Mouse (Mus musculus) granulocyte monocyte progenitor cell, adult 5-6 weeks (primary cell): ENCODE measurements around the gene Specc1. TPM values are rescaled to one million over a fixed set of nuclear protein-coding genes. Genes with fewer than 3 reads are reported as not detected.

Experiments
- ATAC-seq: replicated peaks from 2 replicates; pipeline ENCODE4 v1.8.0; 2016; ENCODE audit warnings: mild to moderate bottlenecking, moderate TSS enrichment, inconsistent platforms; ENCODE audit not compliant: poor library complexity, severe bottlenecking
- total RNA-seq, 2 experiments: library from RNA; stranded (forward) in 1 of 2; stranded (reverse) in 1 of 2; fragments of 200-712, 200-1000 nt in 1 of 2; fragments of >200 nt in 1 of 2; fragmentation: Nextera tagmentation in 1 of 2; gene quantifications; 2 replicates each; pipeline ENCODE4 v1.2.3; 2014 to 2017

The Specc1 gene
- total RNA-seq, 2 experiments from 2014 or later = 14.4 to 21.6 TPM

DNA sequence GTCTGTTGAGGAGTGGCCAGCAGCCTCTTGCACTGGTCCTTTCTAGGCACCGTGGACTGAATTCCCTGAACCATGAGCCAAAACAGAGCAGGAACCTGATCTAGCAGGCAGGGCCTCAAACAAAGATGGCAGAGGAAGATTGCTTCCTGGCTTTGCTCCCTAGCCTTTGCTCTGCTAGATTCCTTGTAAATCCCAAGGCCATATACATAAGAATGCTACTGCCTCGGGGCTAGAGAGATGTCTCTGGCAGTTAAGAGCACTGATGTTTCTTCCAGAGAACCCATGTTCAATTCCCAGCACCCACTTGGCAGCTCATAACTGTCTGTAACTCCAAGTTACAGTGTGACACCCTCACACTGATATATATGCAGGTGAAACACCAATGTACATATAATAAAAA is 83.6 kb downstream of the Specc1 start:
- no peak for ATAC-seq

DNA sequence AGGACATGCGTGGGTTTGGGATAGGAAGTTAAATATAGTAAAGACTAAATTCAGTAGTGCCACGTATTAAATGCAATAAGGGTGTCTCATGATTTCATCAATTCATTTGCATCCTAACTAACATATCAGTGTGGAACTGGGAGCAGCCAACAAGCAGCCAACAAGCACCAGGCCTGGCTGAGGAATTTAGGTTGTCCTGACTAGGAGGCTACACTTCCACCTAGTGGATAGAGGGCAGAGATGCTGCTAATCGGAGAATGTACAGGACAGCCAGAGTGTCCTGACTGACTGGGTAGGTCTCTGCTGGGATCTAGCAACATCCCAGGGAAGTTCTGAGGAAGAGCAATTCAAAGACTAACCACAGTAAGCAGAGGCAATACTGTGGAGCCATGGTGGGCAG is 88.1 kb downstream of the Specc1 start:
- no peak for ATAC-seq

DNA sequence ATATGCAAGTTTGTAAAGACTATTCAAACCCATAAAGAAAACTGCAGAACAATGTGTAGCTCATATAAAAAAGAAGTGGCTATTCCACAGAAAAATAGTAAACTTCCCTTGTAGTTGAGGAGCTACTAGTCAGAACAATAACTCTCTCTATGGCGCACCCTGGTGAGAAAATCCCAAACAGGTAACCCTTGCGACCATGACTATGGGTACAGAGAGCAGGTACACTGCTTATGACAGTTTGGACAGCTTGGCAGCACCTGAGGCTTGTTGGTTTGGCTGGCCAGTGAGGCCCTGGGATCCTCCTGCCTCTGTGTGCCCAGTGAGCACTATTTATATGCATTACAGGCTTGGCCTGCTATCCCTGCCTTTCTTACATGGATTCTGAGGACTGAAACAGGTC is 89.4 kb downstream of the Specc1 start:
- ATAC-seq = no peak

DNA sequence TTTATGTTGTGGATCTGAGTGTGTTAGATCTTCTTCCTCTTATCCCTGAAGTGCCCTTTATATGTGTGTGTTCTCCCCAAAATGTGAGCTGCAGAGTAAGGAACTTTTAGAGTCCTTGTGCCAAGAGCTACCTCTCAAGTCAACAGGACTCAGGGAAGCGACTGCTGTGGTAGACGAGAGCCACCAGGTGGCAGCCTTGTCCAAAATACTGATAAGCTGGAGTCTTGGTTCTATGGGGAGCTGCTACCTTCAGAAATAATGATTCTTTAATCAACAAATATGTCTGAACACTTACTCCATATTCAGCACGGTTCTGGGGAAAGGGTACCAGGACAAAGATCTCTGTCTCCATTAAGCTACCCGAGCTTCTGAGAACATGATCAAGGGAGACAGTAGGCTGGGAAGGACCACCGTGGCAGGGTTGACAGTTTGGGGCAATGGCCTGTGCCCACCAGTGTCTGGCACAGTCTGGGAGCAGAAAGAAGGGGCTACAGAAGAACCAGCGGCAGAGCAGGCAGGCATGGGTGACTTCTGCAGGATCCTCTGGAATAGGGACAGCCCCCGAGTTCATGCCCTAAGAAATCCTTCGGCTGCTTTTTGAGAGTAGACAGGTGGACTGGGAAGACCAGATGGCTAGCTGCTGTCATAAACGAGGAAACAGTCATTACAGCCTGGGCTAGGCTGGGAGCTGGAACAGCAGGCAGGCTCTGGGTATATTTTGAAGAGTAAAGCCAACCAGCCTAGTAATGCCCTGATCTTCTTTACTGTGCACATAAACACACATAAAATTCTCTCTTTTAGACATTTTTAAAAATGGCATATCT is 91.5 kb downstream of the Specc1 start:
- peak; percentile 55 for ATAC-seq

DNA sequence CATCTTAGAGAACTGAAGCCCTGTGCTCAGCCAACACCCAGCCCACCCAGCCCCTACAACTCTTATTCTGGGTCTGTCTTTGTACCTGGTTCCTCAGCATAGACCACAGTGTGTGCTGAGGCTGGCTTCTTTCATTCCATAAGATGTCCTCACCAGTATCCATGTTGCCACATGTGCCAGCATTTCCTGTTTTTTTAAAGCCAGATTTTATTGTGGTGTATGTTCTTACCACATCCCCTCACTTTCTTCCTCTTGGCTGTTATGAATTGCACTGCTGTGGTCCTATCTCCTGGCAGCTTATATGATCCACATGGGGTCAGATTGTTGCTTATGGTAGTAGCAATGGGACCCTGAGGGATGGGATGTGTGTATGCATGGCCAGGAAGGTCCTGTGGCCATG is 92.6 kb downstream of the Specc1 start:
- peak; percentile 89 for ATAC-seq

DNA sequence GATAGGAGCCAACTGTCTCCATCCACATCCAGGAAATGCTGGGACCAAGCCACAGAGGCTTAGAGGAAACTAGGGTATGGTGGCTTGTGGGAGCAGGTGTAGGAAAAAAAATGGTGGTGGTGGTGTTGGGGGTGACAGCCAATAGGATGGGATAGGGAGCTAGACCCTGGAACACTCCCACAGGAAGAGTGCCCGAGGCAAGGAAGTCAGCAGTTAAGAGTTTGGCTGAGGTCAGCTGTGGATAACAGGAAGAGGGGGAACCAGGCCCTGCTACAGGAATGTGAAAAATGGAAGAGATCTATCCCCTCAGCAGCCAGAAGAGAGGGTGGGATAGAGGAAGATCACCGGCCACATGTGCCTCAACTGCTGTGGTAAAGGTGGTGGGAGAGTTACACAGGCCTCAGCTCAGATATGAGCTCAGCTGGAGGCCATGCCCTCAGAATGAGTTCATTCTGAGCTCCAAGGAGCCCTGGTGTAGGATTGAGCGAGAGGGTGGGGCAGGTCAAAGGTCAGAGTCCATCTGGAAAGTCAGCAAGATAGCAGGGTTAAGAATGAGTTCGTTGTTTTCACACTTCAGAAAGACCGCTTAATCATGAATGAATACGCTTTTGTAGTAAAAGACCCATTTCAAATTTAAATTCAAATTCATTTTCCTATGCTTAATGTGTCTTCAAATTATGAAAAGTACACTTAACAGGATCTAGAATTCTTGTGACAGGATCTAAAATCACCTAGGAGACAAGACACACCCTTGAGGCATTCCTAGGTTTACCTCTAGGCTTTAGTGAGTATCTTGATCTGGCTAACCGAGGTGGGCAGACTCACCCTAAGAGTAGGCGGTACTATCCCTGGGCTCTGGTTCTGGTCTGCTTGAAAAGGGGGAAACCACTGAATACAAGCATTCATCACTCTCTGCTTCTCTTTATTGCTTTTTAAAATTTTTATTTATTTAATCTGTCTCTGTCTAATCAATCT is 94.1 kb downstream of the Specc1 start:
- no peak for ATAC-seq

DNA sequence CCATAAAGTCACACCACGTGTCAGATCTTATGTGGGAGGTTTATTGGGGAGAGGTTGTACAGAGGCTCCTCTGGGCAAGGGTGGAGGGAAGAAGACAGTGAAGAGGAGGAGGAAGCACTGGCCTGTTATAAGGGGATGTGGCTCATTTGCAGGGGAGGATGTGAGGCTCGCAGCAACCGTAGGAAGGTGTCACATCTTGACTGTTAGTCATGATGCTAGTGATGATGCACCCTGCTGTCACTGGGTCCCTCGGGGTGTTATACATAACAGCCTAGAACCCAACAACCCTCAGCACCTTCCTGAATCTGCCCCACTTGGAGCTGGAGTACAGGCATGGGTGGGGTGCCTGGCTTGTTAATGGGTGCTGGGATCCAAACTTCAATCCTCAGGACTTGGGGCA is 94.9 kb downstream of the Specc1 start:
- ATAC-seq = no peak

DNA sequence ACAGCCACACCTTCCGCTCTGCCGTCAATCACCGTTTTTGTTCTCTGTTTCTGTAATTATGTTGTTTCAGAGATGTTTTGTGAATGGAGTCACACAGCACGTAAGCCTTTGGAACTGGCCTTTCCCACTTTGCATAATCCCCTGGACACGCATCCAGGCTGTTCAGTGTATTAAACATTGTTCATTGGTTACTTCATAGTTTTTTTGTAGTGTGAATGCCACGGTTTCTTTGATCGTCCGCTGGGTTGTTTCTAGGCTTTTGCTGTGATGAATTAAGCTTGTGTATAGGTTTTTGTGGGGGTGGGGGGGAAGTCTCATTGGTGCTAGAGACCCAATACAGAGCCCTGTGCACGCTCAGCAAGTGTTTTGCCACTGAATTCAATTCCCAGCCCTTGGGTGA is 97.4 kb downstream of the Specc1 start:
- no peak for ATAC-seq

DNA sequence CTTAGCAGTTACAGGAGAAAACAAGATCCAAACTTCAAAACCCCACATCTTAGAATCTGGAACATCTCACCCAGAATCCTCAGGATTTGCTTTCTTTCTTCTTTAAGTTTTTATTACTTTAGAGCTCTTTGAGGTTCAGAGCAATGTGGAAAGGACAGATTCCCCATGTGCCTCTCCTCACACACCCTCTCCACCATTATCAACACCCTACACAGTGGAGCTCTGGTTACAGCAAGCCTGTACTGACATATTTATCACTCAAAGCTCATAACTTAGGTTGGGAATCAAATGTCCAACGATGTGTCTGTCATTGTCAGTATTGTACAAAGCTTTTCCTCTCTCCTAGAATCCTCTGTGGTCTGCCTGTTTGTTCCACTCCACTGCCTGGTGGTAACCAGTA is 108.0 kb downstream of the Specc1 start:
- no peak for ATAC-seq

DNA sequence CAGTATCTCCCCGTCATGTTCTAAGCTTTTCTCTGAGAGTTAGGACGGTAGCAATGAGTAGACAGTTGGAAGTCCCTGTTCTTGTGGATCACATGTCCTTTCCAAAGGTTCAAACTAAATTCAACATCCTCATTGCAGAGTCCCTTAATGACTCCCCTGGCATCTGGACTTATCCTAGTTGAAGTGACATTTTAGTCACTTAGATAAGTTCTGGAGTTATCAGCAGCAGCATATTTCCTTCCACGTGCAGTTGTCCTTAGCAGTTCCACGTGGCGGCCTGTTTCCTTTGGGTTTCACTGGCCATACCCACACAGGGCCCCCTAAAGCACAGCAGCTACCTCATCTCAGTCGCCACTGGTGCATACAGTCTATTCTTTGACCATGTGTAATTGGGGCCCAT is 109.1 kb downstream of the Specc1 start:
- ATAC-seq = no peak

DNA sequence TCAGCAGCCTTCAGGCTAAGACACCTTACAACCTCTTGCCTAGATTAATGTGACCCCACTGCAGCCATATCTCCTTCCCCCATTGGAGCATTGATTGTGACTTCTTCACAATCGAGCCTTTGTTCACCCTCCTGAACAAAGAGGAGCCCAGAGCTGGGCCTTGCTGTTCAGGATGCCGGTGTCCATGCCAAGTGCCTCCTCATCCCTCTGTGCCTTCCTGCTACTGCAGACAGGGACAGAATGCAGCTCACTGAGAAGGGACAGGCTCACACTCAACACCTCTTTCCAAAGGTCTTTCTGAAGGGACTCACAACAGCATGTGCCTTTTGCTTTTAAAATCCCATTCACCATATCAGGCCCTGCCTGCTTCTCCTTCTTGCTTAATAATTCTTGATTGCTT is 113.0 kb downstream of the Specc1 start:
- no peak for ATAC-seq

DNA sequence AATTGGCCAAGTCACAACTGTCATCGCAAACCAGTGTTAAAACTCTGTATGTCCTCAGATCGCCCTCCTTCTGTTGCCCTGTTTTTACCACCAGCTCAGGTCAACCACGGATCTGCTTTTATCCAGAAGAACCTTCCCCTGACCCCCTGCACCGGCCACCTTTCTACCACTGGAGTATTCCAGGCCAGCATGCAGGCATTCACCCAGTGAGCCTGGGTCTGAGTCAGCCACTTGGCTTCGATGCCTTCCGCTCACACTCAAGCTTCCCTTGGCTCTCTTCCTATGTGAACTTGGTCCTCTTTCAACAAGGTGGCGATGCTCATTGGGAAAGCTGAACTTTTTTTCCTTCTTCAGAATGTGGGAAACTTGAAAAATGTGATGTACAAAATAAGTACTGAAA is 113.6 kb downstream of the Specc1 start:
- ATAC-seq = no peak

DNA sequence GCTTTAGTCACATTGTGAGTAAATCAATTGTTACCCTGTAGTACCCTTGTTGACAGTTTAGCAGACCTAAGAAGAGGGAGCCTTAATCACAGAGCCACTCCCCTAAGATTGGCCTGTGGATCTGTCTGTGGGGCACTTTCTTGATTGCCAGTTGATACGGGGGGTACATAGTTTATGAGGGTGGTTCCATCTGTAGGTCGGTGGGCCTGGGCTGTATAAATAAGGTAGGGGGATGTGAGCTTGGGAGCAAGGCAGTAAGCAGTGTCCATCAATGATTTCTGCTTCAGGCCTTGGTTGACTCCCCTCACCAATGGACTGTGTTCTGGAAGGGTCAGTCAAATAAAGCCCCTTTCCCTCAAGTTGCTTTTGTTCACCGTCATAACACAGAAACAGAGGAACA is 115.8 kb downstream of the Specc1 start:
- no peak for ATAC-seq

DNA sequence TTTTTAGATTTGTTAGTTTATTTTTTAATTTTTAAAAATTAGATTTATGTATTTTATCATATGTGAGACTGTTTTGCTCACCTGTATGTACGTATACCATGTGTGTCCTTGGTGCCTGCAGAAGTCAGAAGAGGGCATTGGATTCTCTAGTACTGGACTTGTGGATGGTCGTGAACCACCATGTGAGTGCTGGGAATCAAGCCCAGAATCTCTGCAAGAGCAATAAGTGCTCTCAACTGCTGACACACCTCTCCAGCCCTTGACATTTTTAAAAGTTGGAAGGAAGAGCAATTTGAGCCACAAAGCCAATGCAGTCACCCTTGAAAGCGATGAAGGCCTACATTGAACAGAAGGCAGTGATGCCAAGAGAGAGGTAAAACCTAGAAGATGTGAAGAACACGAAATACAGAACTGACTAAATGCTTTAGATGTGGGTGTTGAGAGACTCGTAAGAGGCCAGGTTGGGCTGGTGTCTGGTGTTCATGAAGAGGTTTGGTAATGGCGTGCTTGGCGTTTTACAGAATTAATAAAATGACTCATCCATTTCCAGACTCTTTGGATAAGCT is 117.1 kb downstream of the Specc1 start:
- no peak for ATAC-seq

DNA sequence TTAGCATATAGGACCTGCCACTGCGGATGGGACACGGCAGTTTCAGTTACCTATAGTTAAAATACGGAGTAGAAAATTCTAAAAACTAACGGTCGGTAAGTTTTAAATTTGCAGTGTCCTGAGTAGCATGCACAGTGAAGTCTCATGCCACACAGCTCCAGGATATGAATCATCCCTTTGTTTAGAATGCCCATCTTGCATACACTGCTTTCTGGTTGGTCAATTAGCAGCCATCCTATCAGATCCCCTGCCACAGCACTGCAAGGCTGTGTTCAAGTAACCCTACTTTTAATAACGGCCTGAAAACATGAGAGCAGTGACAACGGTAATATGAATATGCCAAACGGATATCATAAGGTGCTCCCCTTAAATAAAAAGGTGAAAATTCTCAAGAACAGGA is 118.0 kb downstream of the Specc1 start:
- ATAC-seq = no peak

DNA sequence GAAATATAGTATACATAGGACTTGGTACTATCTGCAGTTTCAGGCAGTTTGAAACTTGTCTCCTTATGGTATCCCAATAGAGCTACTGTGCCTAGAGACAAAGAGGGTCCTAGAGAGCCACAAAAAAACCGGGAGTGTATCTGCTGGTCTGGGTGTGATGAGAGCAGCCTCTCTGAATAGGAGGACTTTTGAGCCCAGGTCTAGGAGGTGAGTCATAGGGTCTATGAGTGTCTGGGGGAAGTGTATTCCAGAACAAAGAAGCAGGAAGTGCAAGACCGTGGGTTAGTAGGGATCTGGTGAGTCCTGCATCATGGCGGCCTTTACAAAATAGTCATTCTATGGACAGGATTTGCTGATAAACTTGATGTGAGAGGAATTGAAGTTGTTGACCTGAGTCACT is 118.5 kb downstream of the Specc1 start:
- no peak for ATAC-seq

DNA sequence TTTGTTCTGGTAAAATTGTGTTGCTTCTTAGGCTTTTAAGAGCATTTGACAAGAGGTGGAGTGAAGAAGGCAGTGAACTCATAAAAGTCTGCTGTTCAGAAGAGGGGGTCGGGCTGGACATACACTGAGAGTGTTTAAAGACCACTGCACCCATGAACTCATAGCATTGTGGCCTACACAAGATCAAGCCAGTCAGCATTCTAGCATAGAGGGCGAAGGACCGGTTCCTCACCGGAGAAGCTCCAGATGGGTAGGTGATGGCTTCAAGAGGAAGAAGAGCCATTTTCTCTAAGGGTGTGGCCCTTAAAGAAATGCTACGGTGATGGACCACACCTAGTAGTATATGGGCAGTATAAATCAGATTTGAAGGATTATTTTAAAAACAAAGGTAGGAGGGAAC is 119.0 kb downstream of the Specc1 start:
- no peak for ATAC-seq

DNA sequence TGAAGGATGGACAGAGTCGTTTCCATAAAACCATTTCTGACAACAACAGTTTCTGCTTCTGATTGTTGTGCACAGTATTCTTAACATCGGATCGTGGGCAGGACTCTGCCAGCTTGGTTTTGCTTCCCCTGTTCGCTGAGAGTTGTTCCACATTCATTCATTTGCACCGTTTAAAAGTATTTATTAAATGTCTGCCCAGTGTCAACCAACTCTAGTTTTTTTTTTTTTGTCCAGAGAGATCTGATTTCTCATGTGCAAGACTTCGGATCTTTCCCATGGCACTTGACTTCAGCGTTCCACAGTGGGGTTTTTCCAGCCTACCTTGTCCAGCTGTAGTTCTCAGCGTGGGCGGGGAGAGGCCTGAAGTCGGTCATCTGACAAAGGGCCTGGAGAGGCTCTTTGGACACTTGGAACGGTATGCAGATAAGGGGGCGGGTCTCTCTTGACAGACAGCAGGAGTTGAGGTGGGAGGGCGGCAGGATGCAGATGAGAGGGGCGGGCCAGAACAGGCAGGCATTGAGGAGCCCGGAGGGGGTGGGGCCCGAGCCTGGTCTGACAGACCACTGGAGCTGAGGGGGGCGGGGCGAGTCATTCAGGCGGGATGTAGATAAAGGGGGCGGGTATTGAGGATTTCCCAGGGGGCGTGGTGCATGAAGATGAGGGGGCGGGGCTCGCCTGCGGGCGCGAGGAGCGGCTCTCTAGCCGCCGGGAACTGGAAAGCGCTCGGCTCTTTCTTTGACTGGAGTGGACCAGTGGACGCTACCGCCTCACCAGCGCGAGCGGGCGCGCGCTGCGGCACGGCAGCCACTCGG is 120.0 kb downstream of the Specc1 start:
- peak; percentile 96 for ATAC-seq

DNA sequence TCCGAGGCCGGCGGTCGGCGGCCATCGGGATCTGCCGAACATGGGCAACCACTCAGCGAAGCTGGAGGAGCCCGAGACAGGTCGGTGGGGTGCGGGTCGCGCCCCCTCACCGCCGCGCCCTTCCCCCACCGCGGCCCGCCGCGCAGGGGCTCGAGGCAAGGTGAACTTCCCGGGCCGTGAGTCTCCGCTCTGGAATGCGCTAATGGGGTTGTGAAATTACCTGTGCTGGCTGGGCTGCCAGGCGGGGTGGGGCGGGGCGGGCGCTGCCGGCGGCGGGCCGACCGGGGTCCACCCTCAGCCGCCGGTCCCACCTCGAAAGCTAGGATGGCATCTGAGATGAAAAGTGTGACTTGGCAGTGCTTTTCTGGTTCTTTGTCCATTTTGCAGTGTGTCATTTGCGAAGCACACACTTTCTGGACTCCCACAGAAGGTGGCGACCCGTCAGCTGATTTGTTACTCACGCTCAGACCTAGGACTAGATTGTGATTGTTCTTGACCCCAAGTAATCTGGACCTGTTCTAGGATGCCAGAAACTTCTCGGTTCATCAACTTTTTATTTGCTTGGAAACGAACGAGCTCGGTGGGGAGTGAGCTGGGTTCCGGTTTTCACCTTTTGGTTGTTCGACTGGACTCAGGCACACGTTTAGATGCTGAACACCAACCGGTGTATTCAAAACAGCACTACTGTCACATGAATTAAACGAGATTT is 120.7 kb downstream of the Specc1 start:
- no peak for ATAC-seq

DNA sequence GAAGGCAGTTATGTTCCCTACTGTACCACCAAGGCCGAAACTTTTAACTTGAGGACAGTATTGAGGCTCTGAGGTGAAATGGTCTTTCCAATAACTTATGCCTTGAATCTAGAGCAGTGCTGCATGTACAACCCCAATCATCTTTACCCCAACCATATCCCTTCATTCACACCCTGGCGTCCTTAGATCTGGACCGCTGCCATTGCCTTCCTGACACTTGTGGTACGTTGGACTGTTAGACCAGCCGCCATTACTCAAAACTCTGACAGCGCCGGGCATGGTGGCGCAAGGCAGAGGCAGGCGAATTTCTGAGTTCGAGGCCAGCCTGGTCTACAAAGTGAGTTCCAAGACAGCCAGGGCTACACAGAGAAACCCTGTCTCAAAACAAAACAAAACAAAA is 121.8 kb downstream of the Specc1 start:
- no peak for ATAC-seq
